Mouse (Mus musculus) brain, embryonic 14.5 days (tissue): ENCODE data around the gene Stk32c.

Experiments
- CTCF ChIP-seq: fragments of 200-500 bp; IDR thresholded peaks from 2 replicates; pipeline ENCODE4 v1.5.1; 2012; ENCODE audit warnings: inconsistent platforms, mild to moderate bottlenecking, moderate library complexity, borderline replicate concordance; ENCODE audit not compliant: insufficient read depth, insufficient read length; ENCODE audit errors: extremely low read depth
- POLR2A ChIP-seq: fragments of 200-500 bp; IDR thresholded peaks from 2 replicates; pipeline ENCODE4 v1.6.1; 2012; ENCODE audit warnings: mild to moderate bottlenecking, inconsistent platforms, borderline replicate concordance; ENCODE audit not compliant: poor library complexity, insufficient read depth, insufficient read length, severe bottlenecking; ENCODE audit errors: extremely low read depth

DNA sequence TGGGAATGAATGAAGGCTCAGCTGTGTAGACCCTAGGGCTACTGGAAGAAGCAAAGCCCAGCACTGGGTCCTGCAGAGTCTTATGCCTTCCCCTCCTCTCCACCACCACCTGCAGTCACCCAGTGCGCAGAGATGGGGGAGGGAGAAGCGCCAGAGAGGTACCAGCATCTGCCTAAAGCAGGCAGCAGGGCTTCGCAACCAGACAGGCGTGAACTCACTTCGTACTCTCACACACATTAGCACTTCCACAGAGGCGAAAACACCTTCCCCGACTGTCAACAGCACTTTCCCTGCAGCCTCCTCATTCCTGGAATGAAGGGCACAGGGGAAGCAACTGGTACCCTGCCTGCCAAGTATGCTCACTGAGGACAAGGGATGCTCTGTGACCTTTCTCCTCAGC is 63.7 kb downstream of the Stk32c start:
- no peak for TF ChIP-seq CTCF
- no peak for TF ChIP-seq POLR2A
